21 mouse cellular contexts compared by ENCODE assay signal in the genomic region with DNA sequence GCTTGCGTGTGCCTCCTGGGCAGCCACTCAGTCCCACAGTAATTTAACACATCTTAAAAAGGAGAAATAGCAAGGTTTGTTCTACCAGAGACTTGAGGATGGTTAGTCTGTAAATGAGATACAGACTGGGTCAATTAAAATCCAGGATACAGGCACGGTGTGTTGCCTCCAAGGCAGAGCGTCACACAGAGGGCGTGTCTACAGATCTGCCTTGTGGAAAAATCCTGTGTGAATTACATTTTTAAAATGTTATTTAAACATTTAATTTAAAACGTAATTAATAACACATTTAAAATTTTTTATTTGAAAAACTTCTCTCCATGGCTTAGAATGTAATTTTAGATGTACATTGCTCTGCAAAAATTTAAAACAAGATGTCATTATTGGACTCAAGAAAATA. TPM values are rescaled to one million over a fixed set of nuclear protein-coding genes. Genes with fewer than 3 reads are reported as not detected.
A peak's percentile ranks its signal among the peaks of the same experiment; 100 is the strongest.
DNase-seq lines count a peak whose midpoint lies in the region; ATAC-seq lines count a peak whose summit lies in the region.
"Had no signal": no experiment of that assay in that cellular context is flagged by ENCODE, and none has a peak within 500 bp of the region (broad histone marks: within the 10 kb centered on the region; RNA-seq: fewer than 3 reads in every experiment).

No protein-coding gene starts in this region.

- no peak overlapping the region for H3K27ac ChIP-seq in limb, embryonic 12.5 days
- H3K27ac ChIP-seq in limb, embryonic 10.5 days = no peak overlapping the region
- H3K27ac ChIP-seq in embryonic facial prominence, embryonic 14.5 days (replicated peaks; ENCODE audit: low read depth, low read length) = peak overlapping the region; percentile 44; the same call in 1 of the 2 replicates
- peak overlapping the region; percentile 9 for H3K27ac ChIP-seq in embryonic facial prominence, embryonic 15.5 days (replicated peaks)
- H3K27ac ChIP-seq: embryonic facial prominence, embryonic 12.5 days; forebrain, embryonic 10.5 days; forebrain, embryonic 12.5 days had no signal

- H3K9me3 ChIP-seq in limb, embryonic 12.5 days = no peaks in the 10 kb centered on the region
- H3K9me3 ChIP-seq in limb, embryonic 10.5 days (replicated peaks) = no peaks in the 10 kb centered on the region
- no peaks in the 10 kb centered on the region for H3K9me3 ChIP-seq in embryonic facial prominence, embryonic 14.5 days (ENCODE audit: control insufficient read depth, low read length)
- no peaks in the 10 kb centered on the region for H3K9me3 ChIP-seq in embryonic facial prominence, embryonic 15.5 days (replicated peaks)
- H3K9me3 ChIP-seq: embryonic facial prominence, embryonic 12.5 days; forebrain, embryonic 10.5 days; forebrain, embryonic 12.5 days had no signal

- no peak overlapping the region for H3K4me3 ChIP-seq in limb, embryonic 12.5 days (replicated peaks)
- no peak overlapping the region for H3K4me3 ChIP-seq in limb, embryonic 10.5 days
- no peak overlapping the region for H3K4me3 ChIP-seq in embryonic facial prominence, embryonic 14.5 days (ENCODE audit: low read depth, low read length)
- no peak overlapping the region for H3K4me3 ChIP-seq in embryonic facial prominence, embryonic 15.5 days (replicated peaks)
- H3K4me3 ChIP-seq: embryonic facial prominence, embryonic 12.5 days; erythroblast, embryonic 14.5 days; forebrain, embryonic 10.5 days; forebrain, embryonic 12.5 days had no signal

- H3K27me3 ChIP-seq in limb, embryonic 12.5 days = no peaks in the 10 kb centered on the region
- no peaks in the 10 kb centered on the region for H3K27me3 ChIP-seq in limb, embryonic 10.5 days (ENCODE audit: low read depth, poor library complexity, severe bottlenecking)
- no peaks in the 10 kb centered on the region for H3K27me3 ChIP-seq in embryonic facial prominence, embryonic 14.5 days (replicated peaks; ENCODE audit: control insufficient read depth, insufficient read depth, low read length)
- no peaks in the 10 kb centered on the region for H3K27me3 ChIP-seq in embryonic facial prominence, embryonic 15.5 days
- H3K27me3 ChIP-seq: embryonic facial prominence, embryonic 12.5 days; forebrain, embryonic 12.5 days had no signal

- ATAC-seq in limb, embryonic 12.5 days (ENCODE audit: insufficient number of reproducible peaks, insufficient read depth, low FRiP score, low TSS enrichment, low read depth) = no peak
- peak; percentile 62 for ATAC-seq in embryonic facial prominence, embryonic 14.5 days (ENCODE audit: low read depth)
- no peak for ATAC-seq in embryonic facial prominence, embryonic 15.5 days (ENCODE audit: insufficient number of reproducible peaks, low FRiP score, low TSS enrichment, low read depth)
- ATAC-seq: forebrain, embryonic 14.5 days; forebrain, embryonic 16.5 days had no signal

- H3K36me3 ChIP-seq in limb, embryonic 12.5 days = peaks cover 71% of the 10 kb centered on the region
- H3K36me3 ChIP-seq in limb, embryonic 10.5 days = peaks cover 80% of the 10 kb centered on the region
- peaks cover 20% of the 10 kb centered on the region for H3K36me3 ChIP-seq in embryonic facial prominence, embryonic 14.5 days (ENCODE audit: control insufficient read depth, insufficient read depth, low read length)
- H3K36me3 ChIP-seq in embryonic facial prominence, embryonic 15.5 days = peaks cover 10% of the 10 kb centered on the region

- H3K4me1 ChIP-seq in limb, embryonic 12.5 days (replicated peaks) = peaks cover 6% of the 10 kb centered on the region; the same call in 1 of the 2 replicates
- 0 out of 2 replicates have a peak, but pooled peaks cover 4% of the 10 kb centered on the region for H3K4me1 ChIP-seq in limb, embryonic 10.5 days
- peaks cover 6% of the 10 kb centered on the region for H3K4me1 ChIP-seq in embryonic facial prominence, embryonic 14.5 days (ENCODE audit: control insufficient read depth, insufficient read depth, low read length)
- H3K4me1 ChIP-seq in embryonic facial prominence, embryonic 15.5 days = peaks cover 25% of the 10 kb centered on the region

- H3K4me2 ChIP-seq in limb, embryonic 12.5 days = no peak overlapping the region
- H3K4me2 ChIP-seq in embryonic facial prominence, embryonic 14.5 days (ENCODE audit: low read depth, low read length) = no peak overlapping the region
- H3K4me2 ChIP-seq in embryonic facial prominence, embryonic 15.5 days (replicated peaks) = no peak overlapping the region
- H3K4me2 ChIP-seq: embryonic facial prominence, embryonic 12.5 days; forebrain, embryonic 12.5 days had no signal

- peak overlapping the region; percentile 23; the same call in 1 of the 2 replicates for H3K9ac ChIP-seq in limb, embryonic 12.5 days (replicated peaks)
- no peak overlapping the region for H3K9ac ChIP-seq in embryonic facial prominence, embryonic 14.5 days (ENCODE audit: low read depth, low read length)
- H3K9ac ChIP-seq in embryonic facial prominence, embryonic 15.5 days = no peak overlapping the region
- H3K9ac ChIP-seq: embryonic facial prominence, embryonic 12.5 days; forebrain, embryonic 12.5 days had no signal

- DNase-seq in limb, embryonic 10.5 days (ENCODE audit: low spot score) = no peak
- DNase-seq in embryonic facial prominence, embryonic 14.5 days (ENCODE audit: low spot score) = peak; percentile 43
- DNase-seq in lung, postnatal 10 days = no peak
- DNase-seq: adrenal gland, adult 2 months; adrenal gland, postnatal 10 days; adrenal gland, postnatal 25 days; cerebellum, adult 11 months; cerebellum, adult 18-20 months; cerebellum, adult 8-10 months; cerebellum, adult 9-11 months; cerebellum, postnatal 14 days; cerebellum, postnatal 36 days; embryo, embryonic 11 days had no signal

- 59% methylated on average over 5 of the region's 5 CpGs for WGBS in limb, embryonic 12.5 days
- 87% methylated on average over 5 of the region's 5 CpGs for WGBS in limb, embryonic 10.5 days
- WGBS in embryonic facial prominence, embryonic 14.5 days = 51% methylated on average over 5 of the region's 5 CpGs
- WGBS in embryonic facial prominence, embryonic 15.5 days = 46% methylated on average over 5 of the region's 5 CpGs

RNA-seq across cellular contexts. Expression of a gene that starts 48.7 kb away (rescaled TPM):
- polyA plus RNA-seq in limb, embryonic 12.5 days (2016; fragmentation: Nextera tagmentation; extraction: Ambion mirVana) = 15.9 and 16.9 TPM in 2 replicates
- 19.7 and 22.0 TPM in 2 replicates for polyA plus RNA-seq in limb, embryonic 10.5 days (2016; fragmentation: Nextera tagmentation; extraction: Ambion mirVana)
- polyA plus RNA-seq in embryonic facial prominence, embryonic 14.5 days (2014; fragmentation: Nextera tagmentation; extraction: Ambion mirVana) = 10.4 and 13.1 TPM in 2 replicates
- 12.5 and 13.0 TPM in 2 replicates for polyA plus RNA-seq in embryonic facial prominence, embryonic 15.5 days (2015; fragmentation: Nextera tagmentation; extraction: Ambion mirVana)

Comparison
In these comparisons a context has a peak if more than half of its experiments do, and no peak if none do; other contexts are left out.
1. H3K27ac ChIP-seq: peak in embryonic facial prominence, embryonic 14.5 days (single experiment) and embryonic facial prominence, embryonic 15.5 days (single experiment); none in limb, embryonic 12.5 days (single experiment) and limb, embryonic 10.5 days (single experiment).